ENCODE assay signal across 8 mouse cellular contexts in genomic region chr15:78205192-78205591, GRCm38 (mm10). TPM values are rescaled to one million over a fixed set of nuclear protein-coding genes. Genes with fewer than 3 reads are reported as not detected.
A peak's percentile ranks its signal among the peaks of the same experiment; 100 is the strongest.
DNase-seq lines count a peak whose midpoint lies in the region; ATAC-seq and TF ChIP-seq lines count a peak whose summit lies in the region.
"Had no signal": no experiment of that assay in that cellular context is flagged by ENCODE, and none has a peak within 500 bp of the region (broad histone marks: within the 10 kb centered on the region; RNA-seq: fewer than 3 reads in every experiment).

No protein-coding gene starts in this region.

- no peak overlapping the region for H3ac ChIP-seq in C2C12 (ENCODE audit: control insufficient read depth, insufficient read length, low read depth)

- no peaks in the 10 kb centered on the region for H3K79me3 ChIP-seq in C2C12 (ENCODE audit: low read depth)

- ATAC-seq in Patski, result peak; percentile 28
- no peak for ATAC-seq in activated CD4-positive, CD25-positive, alpha-beta regulatory T cell, adult 4 months

- H3K27me3 ChIP-seq in C2C12 (ENCODE audit: control insufficient read depth, insufficient read depth, insufficient read length), result peaks cover 43% of the 10 kb centered on the region
- peaks cover 56% of the 10 kb centered on the region for H3K27me3 ChIP-seq in Patski

- peak; percentile 72 for TF ChIP-seq CTCF in C2C12 (IDR thresholded peaks at IDR 0.05; ENCODE audit: control insufficient read depth, insufficient read depth, insufficient read length)
- TF ChIP-seq CTCF in Patski (IDR thresholded peaks at IDR 0.05), result no peak

- no peaks in the 10 kb centered on the region for H3K36me3 ChIP-seq in C2C12 (ENCODE audit: control insufficient read depth, insufficient read depth)

- H3K4me3 ChIP-seq in C2C12 (ENCODE audit: insufficient read depth, poor library complexity, severe bottlenecking), result no peak overlapping the region

- CTCF ChIA-PET in Patski (lab: Charles Lee), result interaction anchor here (1.6 to 2.3 kb wide), 3 partner anchors 11 to 34 kb away, joined by 4 to 13 read pairs (median 6); no protein-coding TSS in a partner anchor

- in situ Hi-C loops in Patski (cut with MboI; ENCODE audit: low pct_unique_long_range_greater_than_20kb), result no loop called here

- no peaks in the 10 kb centered on the region for H3K79me2 ChIP-seq in C2C12 (ENCODE audit: control insufficient read depth, insufficient read depth)

- POLR2A ChIA-PET in Patski (lab: Charles Lee), result no interaction called here

- peak; percentile 39 for DNase-seq in layer of hippocampus, adult 11-12 months (ENCODE audit: low spot score)
- DNase-seq in layer of hippocampus, adult 9-10 months (ENCODE audit: low spot score), result no peak
- DNase-seq in Patski (ENCODE audit: low read depth, low spot score), result peak; percentile 9
- peak; percentile 44 to 70 for DNase-seq in gastrocnemius, postnatal 4 days (ENCODE audit: low spot score in 2 of 2)
- DNase-seq in lung, postnatal 4 days, result peak; percentile 39 to 47

TF ChIP-seq in C2C12, 6 proteins besides CTCF, POLR2A, EP300 and RAD21:
- TF ChIP-seq MYOG (IDR thresholded peaks at IDR 0.05; ENCODE audit: control insufficient read depth, extremely low read depth, insufficient read length) (no peak), CEBPB (IDR thresholded peaks at IDR 0.05; ENCODE audit: low read depth) (no peak), MAX (IDR thresholded peaks at IDR 0.05) (no peak), MYOD1 (IDR thresholded peaks at IDR 0.05; ENCODE audit: control insufficient read depth, insufficient read length, low read depth) (peak; percentile 60)
TF ChIP-seq in C2C12: peak in this region for 1.

RNA-seq across cellular contexts. Expression of gene Pvalb, which starts 1.0 kb away (rescaled TPM):
- polyA plus RNA-seq in C2C12 (2012; fragmentation: generic; extraction: Trizol) (0.06 TPM), Patski (2021) (not detected)
- 100 to 1,000 TPM; 716 to 864 TPM for total RNA-seq in gastrocnemius, postnatal 4 days (2021)
- polyA plus RNA-seq in activated CD4-positive, CD25-positive, alpha-beta regulatory T cell, adult 4 months (2017; shearing (Covaris generic)), result not detected
- polyA plus RNA-seq: small intestine, adult 2 months had no signal

RNA-seq across cellular contexts. Expression of gene Ift27, which starts 31.3 kb away (rescaled TPM):
- polyA plus RNA-seq in C2C12 (2012; fragmentation: generic; extraction: Trizol) (34.5 TPM), Patski (2021) (32.2 TPM)
- total RNA-seq in gastrocnemius, postnatal 4 days (2021), result 10 to 100 TPM; 38.0 to 48.1 TPM
- 10 to 100 TPM; 58.3 to 71.2 TPM for polyA plus RNA-seq in activated CD4-positive, CD25-positive, alpha-beta regulatory T cell, adult 4 months (2017; shearing (Covaris generic))

RNA-seq across cellular contexts. Expression of gene Ncf4, which starts 39.4 kb away (rescaled TPM):
- polyA plus RNA-seq in C2C12 (2012; fragmentation: generic; extraction: Trizol), result 0.67 TPM
- polyA plus RNA-seq in Patski (2021), result 0.53 TPM
- 1 to 10 TPM; 3.4 to 3.9 TPM for total RNA-seq in gastrocnemius, postnatal 4 days (2021)
- 100 to 1,000 TPM; 178 to 188 TPM for polyA plus RNA-seq in activated CD4-positive, CD25-positive, alpha-beta regulatory T cell, adult 4 months (2017; shearing (Covaris generic))

Comparison
In these comparisons a context has a peak if more than half of its experiments do, and no peak if none do; other contexts are left out.
1. RNA of gene Ncf4, which starts 39.4 kb away (polyA plus RNA-seq): 178 to 188 TPM in activated CD4-positive, CD25-positive, alpha-beta regulatory T cell, adult 4 months; 0.67 TPM in C2C12 (single experiment) and 0.53 TPM in Patski (single experiment); every median in the first group is over 100 times any median in the second.